Mouse (Mus musculus) thymus, adult 2 months (tissue): ENCODE data around the gene Pter. TPM values are rescaled to one million over a fixed set of nuclear protein-coding genes. Genes with fewer than 3 reads are reported as not detected.

Experiments used
- DNase-seq: peaks from one replicate; pipeline ENCODE4 v3.0.0; 2021
- H3K27ac ChIP-seq: fragments of 200-500 bp; 2 replicates; pipeline ENCODE4 v1.5.1; 2012; ENCODE audit warnings: low read length, control low read depth; ENCODE audit not compliant: control insufficient read depth, insufficient read depth
- H3K27me3 ChIP-seq: fragments of 200-500 bp; 2 replicates; pipeline ENCODE4 v1.6.1; 2012; ENCODE audit warnings: mild to moderate bottlenecking, low read length, moderate library complexity, mixed read lengths; ENCODE audit not compliant: control insufficient read depth, insufficient read depth
- H3K36me3 ChIP-seq: fragments of 200-500 bp; 2 replicates; pipeline ENCODE4 v1.6.1; 2012; ENCODE audit warnings: mild to moderate bottlenecking, low read length, moderate library complexity; ENCODE audit not compliant: control insufficient read depth, insufficient read depth
- H3K4me1 ChIP-seq: fragments of 200-500 bp; replicated peaks from 2 replicates; pipeline ENCODE4 v1.6.1; 2012; ENCODE audit warnings: low read length; ENCODE audit not compliant: control insufficient read depth, insufficient read depth
- H3K4me3 ChIP-seq: fragments of 200-500 bp; 2 replicates; pipeline ENCODE4 v1.5.1; 2012; ENCODE audit warnings: mild to moderate bottlenecking, low read length, control low read depth, moderate library complexity; ENCODE audit not compliant: control insufficient read depth, insufficient read depth
- CTCF ChIP-seq: fragments of 200-500 bp; IDR thresholded peaks from 2 replicates; pipeline ENCODE4 v1.5.1; 2012; ENCODE audit warnings: mild to moderate bottlenecking, control low read depth, low read length, moderate library complexity, borderline replicate concordance; ENCODE audit not compliant: control insufficient read depth, poor library complexity, insufficient read depth; ENCODE audit errors: extremely low read depth
- POLR2A ChIP-seq: fragments of 200-500 bp; IDR thresholded peaks from 2 replicates; pipeline ENCODE4 v1.6.1; 2012; ENCODE audit warnings: mild to moderate bottlenecking, low read length, control low read depth, moderate library complexity; ENCODE audit not compliant: control insufficient read depth, poor library complexity, insufficient read depth; ENCODE audit errors: extremely low read depth
- WGBS: fragments of 180-500 bp; shearing (Covaris S2); methylation state at CpG from one replicate; pipeline ENCODE4 v1.1.7; 2018; 5-methylcytosine and 5-hydroxymethylcytosine counted together
- polyA plus RNA-seq: library from polyadenylated mRNA; depleted of rRNA; stranded (reverse); fragments of >200 nt; gene quantifications from 2 replicates; pipeline ENCODE4 v1.2.3, GENCODE M21; 2012; rRNA removed

The Pter gene
- 0.81 and 1.4 TPM in 2 replicates for polyA plus RNA-seq

GRCm38 (mm10) chr2:12923804-12924591, at the start of gene Pter:
Gene Pter, plus strand, starts transcription at chr2:12924041.
- Histone ChIP-seq H3K27ac (no peak within 1 kb of the TSS), H3K36me3 (no peaks in the 10 kb centered on the region), H3K27me3 (no peaks in the 10 kb centered on the region), H3K4me3 (peak within 1 kb of the TSS; percentile 55), H3K4me1 (peaks cover 5% of the 10 kb centered on the region; the same call in 1 of the 2 replicates)
- TF ChIP-seq POLR2A = no peak
- TF ChIP-seq CTCF = no peak
- WGBS = 1% methylated on average over 24 of the region's 24 CpGs
- DNase-seq = peak; percentile 71

DNA sequence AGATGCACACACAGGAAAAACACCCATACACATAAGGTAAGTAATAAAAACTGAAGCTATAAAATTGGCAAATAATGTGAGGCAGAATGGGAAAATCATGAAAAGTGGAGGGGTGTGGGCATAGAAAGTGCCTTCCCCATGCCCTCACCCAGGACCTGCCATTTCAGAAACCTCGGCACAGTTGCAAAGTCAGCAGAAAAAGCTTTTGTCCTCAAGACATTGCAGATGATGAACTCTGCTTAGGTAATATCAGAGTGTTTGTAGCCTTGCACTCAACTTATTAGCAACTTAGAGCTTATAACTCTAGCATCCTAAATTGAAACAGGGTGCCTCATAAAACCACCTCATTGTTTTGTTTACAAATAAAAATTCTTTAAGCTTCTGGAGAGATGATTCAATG, 49.6 kb upstream of the Pter start:
- no peaks in the 10 kb centered on the region for H3K4me1 ChIP-seq
- H3K36me3 ChIP-seq = no peaks in the 10 kb centered on the region
- TF ChIP-seq POLR2A (no peak), CTCF (no peak)
- no peak overlapping the region for H3K4me3 ChIP-seq
- 84% methylated on average over 1 of the region's 1 CpGs for WGBS
- no peaks in the 10 kb centered on the region for H3K27me3 ChIP-seq
- DNase-seq = no peak
- H3K27ac ChIP-seq = no peak overlapping the region

- DNase-seq = no peak
- TF ChIP-seq CTCF (no peak), POLR2A (no peak)
- Histone ChIP-seq H3K4me1 (no peaks in the 10 kb centered on the region), H3K36me3 (no peaks in the 10 kb centered on the region), H3K27ac (no peak overlapping the region), H3K27me3 (no peaks in the 10 kb centered on the region), H3K4me3 (no peak overlapping the region)
- 79% methylated on average over 2 of the region's 2 CpGs for WGBS
Measured at GRCm38 (mm10) chr2:12879492-12879891, 44.3 kb upstream of the Pter start.

DNA sequence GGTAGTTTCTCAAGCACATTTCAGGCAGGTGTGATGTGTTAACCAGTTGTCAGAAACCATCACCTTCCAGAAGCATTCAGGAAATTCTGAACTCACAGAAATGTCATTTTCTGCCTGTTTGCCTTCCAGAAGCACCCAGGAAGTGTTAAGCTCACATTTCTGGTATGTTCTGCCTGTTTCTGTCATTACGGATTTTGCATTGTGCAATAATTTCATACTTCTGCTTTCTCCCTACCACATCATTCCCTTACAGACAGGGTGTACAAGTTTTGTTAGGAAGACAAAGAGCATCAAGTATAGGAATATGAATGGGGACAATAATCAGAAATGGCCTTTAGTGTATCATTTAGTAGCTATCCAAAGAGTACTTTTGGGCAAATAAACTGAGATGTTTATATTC, 42.8 kb upstream of the Pter start:
- 70% methylated on average over 1 of the region's 1 CpGs for WGBS
- Histone ChIP-seq H3K4me3 (no peak overlapping the region), H3K4me1 (no peaks in the 10 kb centered on the region), H3K36me3 (no peaks in the 10 kb centered on the region), H3K27ac (no peak overlapping the region), H3K27me3 (no peaks in the 10 kb centered on the region)
- no peak for TF ChIP-seq CTCF
- no peak for TF ChIP-seq POLR2A
- no peak for DNase-seq

- Histone ChIP-seq H3K27ac (no peak overlapping the region), H3K36me3 (no peaks in the 10 kb centered on the region), H3K4me1 (no peaks in the 10 kb centered on the region), H3K27me3 (no peaks in the 10 kb centered on the region), H3K4me3 (no peak overlapping the region)
- DNase-seq = no peak
- WGBS = 92% methylated on average over 10 of the region's 10 CpGs
- no peak for TF ChIP-seq POLR2A
- TF ChIP-seq CTCF = no peak
Measured at GRCm38 (mm10) chr2:12883276-12883914, 40.4 kb upstream of the Pter start.

- Histone ChIP-seq H3K36me3 (no peaks in the 10 kb centered on the region), H3K4me3 (no peak overlapping the region), H3K4me1 (no peaks in the 10 kb centered on the region), H3K27me3 (no peaks in the 10 kb centered on the region), H3K27ac (no peak overlapping the region)
- no peak for TF ChIP-seq CTCF
- no peak for TF ChIP-seq POLR2A
- 76% methylated on average over 2 of the region's 2 CpGs for WGBS
- no peak for DNase-seq
Measured at GRCm38 (mm10) chr2:12887015-12887414, 36.8 kb upstream of the Pter start.
